Mouse (Mus musculus): ENCODE data around the gene Ank3.
"Not testable (repeated sequence)": the region's sequence is repeated elsewhere in the genome, so short reads cannot be mapped to it uniquely, and the experiment has no call there.

The Ank3 gene

DNA sequence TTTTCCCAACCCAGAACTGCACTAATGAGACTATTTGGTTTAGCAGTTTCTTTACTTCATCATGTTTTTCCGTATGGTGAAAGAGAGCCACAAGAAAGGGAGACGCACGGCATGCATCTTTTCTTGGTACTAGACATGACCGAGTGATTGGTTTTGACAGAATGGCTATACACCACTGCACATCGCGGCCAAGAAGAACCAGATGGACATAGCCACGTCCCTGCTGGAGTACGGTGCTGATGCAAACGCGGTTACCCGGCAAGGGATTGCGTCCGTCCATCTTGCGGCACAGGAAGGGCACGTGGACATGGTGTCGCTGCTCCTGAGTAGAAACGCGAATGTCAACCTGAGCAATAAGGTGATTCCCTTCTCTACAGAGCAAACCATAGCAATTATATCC is 493.6 kb downstream of the Ank3 start:
- no peak for DNase-seq (ENCODE audit: low spot score in 2 of 2)

DNA sequence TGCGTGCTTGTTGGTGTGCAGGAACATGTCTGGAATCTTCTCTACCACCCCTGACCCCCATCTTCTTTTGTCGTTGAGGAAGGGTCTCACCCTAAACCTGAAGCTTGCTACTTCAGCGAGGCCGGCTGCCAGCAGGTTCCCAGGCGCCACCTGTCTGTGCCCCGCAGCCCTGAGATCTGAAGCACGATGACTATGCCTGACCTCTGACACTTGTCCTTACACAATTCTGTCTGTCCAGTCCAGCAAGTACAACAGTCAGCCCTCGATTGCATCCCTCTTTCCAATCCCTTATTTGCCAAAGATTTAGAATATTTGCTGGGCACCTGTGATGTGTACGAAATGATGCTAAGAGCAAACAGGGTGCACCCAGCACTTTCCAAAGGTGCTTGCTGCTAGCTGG is 497.0 kb downstream of the Ank3 start:
- no peak for DNase-seq (ENCODE audit: low spot score in 2 of 2)

DNA sequence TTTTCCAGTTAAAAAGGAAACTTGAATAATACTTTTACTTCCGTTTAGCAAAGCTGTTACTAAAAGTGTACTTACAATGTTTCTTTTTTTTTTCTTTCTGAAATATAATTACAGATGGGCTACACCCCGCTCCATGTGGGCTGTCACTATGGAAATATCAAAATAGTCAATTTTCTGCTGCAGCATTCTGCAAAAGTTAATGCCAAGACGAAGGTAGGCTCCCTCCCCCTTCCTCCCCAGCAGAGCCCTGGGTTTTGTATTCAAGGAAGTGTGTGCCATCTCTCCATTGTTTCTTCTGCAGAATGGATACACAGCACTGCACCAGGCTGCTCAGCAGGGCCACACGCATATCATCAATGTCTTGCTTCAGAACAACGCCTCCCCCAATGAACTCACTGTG is 499.4 kb downstream of the Ank3 start:
- no peak for DNase-seq (ENCODE audit: low spot score in 2 of 2)

DNA sequence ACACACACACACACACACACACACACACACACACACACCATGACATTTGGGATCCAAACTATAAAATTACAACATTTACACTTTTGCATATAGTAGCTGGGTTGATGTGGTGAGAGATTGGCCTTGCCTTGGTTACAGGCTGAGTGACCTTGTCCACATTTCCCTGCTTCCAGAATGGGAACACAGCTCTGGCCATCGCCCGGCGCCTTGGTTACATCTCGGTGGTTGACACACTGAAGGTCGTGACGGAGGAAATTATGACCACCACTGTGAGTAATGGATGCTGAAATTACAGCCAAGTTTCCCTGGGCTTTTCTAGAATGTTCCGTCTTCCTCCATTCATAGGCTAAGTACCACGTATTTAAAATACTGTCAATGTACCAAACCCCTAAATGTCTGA is 500.2 kb downstream of the Ank3 start:
- no peak for DNase-seq (ENCODE audit: low spot score in 2 of 2)

DNA sequence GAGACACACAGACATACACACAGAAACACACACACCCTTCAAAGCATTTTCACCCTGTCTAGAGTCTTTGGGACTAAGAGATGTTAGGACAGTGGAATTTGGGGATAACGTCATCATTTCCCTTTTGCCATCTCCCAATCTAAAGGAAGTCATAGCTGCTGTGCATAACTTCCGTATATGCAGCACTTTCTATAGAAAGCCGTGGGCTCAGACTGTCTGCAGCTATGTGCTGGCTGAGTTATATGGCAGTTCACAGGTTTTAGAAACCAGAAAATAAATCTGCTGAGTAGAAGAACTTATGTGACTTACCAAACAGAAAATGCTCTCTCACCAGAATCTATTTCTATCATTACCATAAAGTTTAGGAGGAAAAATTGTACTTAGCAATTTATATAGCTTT is 501.2 kb downstream of the Ank3 start:
- DNase-seq (ENCODE audit: low spot score in 2 of 2), result no peak

DNA sequence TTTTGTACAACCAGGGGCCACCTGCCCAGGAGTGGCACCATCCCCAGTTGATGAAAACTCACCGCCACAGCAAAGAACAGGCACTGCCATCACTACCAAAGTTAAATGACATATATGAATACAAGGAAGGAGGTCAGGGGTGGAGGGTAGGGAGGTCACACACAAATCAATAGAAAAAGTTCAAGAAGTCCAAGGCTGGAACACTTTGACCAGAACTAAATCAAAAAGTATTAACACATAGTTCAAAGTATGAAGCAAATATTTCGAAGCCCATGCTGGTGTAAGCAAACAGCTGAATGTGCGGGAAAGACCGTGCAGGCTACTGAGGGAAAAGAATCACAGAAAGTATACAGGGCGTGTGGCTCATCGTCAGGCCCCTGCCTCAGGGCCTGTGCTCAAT is 503.5 kb downstream of the Ank3 start:
- DNase-seq (ENCODE audit: low spot score in 2 of 2), result no peak

DNA sequence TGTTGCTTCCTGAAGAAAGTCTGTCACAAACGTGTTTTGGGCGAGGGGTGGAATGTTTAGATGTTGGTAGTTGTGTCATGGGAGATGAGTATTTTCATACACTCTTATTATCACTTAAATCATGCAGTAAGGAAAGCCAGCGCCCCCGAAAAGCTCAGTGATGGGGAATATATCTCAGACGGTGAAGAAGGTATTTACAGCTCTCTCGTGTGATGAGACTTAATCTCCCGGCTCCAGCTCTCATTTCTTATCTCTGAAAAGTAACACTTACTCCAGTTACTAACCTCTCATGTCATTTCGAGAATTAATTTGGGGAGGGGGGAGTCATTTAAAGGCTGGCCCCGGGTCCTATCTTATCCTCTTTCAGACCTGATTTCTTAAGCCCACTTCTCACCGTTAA is 505.7 kb downstream of the Ank3 start:
- DNase-seq (ENCODE audit: low spot score in 2 of 2), result no peak

DNA sequence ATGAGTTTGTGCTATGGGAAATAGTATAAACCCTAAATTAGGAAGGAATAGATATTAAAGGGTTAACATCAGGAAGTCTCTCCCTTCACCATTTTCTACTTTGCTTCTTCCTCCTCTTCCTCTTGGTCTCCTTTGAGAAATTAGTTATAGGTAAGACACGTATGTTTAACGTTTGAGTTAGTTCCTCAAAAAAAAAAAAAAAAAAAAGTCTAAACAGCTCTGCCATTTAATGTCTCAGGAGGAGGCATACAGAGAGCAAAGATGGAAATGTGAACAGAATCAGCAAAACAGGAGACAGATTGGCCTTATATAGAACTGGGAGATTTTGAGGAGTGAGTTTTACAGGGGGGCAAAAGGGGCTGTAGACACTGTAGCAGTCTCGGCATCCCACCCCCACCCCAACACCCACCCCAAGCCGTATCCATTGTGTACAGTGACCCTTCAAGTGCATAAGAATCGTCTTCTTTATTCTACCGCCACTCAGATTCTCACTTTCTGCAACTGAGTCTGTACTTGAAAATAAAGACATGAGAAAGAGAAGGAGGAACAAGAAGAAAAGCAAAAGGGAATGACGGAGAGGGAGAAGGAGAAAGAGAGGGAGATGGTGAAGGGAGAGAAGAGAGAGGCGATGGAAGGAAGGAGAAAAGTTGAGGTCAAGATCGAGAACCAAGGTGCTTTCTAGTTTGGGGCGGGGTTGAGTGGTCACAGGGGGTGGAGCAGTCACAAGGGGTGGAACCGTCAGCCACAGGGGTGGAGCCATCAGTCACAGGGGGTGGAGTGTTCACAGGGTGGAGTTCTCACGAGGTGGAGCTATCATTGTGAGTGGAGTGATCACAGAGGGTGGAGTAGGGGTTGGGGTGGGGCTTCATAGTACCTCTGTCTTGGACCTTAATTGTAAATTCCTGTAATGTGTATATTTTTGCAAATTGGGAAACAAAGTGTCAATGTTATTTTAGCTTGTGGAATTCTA is 509.5 kb downstream of the Ank3 start:
- DNase-seq (ENCODE audit: low spot score in 2 of 2), result peak; percentile 7 to 27

DNA sequence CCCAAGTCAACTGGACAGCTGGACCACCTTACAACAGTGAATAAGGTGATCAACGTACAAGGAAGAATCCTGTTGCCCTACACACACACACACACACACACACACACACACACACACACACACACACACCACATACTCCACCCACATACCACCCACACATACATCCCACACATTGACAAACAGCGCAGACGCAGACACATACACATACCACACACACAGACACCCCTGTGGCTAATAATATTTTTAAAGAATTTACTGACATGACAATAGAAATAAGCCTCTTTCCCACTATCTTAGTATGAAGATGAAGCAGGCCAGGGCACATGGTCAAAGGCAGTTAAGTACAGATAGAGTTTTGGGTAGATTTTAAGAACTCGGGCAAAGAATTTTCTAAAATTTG is 511.3 kb downstream of the Ank3 start:
- no peak for DNase-seq (ENCODE audit: low spot score in 2 of 2)

DNA sequence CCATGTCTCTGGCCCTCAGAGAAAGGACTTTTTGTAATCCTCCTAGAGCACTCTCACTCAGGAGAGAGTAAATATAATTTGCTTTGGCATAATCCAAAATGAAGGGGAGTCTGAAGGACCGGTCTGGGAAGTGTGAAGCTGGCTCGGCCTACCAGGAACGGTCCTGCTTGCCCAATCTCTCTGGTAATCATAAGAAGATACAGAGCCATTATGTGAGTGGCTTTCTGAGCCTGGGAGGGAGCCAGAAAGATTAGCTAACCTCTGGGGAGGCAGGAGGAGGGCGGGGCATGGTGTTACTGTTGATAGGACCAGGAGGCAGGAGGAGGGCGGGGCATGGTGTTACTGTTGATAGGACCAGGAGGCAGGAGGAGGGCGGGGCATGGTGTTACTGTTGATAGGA is 511.7 kb downstream of the Ank3 start:
- DNase-seq (ENCODE audit: low spot score in 2 of 2), result peak; percentile 7 to 56

DNA sequence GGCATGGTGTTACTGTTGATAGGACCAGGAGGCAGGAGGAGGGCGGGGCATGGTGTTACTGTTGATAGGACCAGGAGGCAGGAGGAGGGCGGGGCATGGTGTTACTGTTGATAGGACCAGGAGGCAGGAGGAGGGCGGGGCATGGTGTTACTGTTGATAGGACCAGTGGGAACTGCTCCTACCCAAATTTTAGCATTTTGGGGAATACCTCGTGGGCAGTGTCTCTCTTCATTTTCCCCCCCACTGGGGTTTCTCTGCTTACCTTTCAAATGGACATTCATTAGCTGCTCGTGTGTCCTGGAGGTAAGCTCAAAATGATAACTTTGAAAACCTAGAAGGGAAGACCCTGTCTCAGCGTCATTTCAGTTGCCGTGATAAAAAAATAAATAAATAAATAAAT is 512.2 kb downstream of the Ank3 start:
- not testable (repeated sequence) for DNase-seq (ENCODE audit: low spot score in 2 of 2)

DNA sequence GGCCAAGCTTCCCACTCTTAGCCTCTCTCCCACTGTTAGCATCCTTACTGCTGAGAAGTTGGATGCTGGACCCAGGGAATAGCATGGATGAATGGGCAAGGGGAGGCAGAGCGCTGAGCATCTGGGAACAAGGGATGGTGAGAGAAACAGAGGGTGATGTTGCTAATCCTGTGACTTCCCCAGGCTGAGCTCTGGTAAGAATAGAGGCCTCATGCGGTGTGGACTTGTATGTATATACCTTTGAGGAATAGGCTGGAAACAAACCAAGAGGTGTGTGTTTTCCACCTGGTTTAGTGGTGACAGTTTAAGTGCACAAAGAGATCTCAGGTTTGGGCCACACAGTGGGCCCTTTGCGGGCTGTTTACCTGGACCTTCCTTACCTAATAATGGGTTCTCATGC is 517.0 kb downstream of the Ank3 start:
- DNase-seq (ENCODE audit: low spot score in 2 of 2), result no peak

DNA sequence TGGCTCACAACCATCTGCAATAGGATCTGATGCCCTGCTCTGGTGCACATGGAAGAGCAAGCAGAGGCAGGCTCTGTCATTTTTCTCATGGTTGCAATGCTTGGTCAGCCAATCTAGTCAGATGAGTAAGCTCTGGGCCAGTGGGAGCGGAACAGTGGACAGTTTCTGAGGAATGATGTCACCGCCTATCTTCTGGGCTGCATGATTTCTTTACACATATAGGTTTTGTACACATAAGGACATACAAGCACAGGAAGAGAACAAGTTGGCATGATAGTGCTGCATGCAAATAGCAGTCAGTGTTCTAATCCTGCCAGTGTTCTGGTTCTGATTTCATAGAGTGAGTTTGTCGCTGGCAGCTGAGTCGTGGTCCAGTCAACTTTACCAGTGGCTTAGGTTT is 517.6 kb downstream of the Ank3 start:
- DNase-seq (ENCODE audit: low spot score in 2 of 2), result no peak

DNA sequence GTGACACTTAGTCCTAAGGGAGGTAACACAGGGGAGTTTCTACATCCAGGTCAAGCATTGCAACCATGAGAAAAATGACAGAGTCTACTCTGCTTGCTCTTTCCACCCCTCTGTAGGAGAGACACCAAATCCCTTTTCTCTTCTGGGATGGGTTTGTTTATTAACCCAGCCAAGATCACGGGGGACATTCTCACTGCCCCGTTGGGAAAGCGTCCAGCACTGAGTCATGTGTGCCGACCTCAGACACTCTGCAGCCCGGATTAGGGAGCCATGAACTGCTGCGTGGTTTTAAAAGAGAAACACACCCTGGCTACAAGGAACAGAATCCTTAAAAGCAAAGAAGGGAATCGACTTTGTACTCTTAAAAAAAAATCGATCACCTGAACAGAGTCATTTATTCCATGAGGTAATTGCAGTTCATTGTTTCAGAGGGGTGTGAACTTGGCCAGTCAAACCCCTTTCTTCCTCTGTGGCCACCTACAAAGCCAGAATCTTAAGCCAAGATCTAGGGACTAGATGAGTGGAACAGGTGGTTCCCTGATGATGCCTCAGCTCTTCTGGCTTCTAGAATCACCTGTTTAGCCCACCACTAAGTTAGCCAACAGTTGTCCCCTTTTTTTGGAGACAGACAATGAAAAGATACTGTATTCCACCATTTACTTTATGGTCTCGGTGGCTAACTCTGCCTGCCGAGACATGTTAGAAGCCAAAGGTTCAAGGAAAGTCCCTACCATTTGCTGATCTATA is 518.3 kb downstream of the Ank3 start:
- DNase-seq (ENCODE audit: low spot score in 2 of 2), result no peak

DNA sequence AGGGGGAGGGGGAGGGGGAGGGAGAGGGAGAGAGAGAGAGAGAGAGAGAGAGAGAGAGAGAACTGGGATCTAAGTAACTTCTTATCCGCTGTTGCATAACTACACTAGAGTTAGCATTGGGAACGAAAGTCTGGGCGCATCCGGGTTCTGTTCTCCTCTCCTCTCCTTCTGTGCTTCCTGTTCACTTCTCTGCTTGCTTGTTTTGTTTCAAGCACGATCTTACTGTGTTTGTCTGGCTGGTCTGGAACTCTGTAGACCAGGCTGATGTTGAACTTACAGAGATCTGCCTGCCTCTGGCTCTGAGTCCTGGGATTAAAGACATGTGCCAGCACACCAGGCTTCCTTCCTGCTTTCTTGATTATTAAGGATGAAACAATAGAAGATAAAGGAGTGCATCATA is 519.1 kb downstream of the Ank3 start:
- no peak for DNase-seq (ENCODE audit: low spot score in 2 of 2)

DNA sequence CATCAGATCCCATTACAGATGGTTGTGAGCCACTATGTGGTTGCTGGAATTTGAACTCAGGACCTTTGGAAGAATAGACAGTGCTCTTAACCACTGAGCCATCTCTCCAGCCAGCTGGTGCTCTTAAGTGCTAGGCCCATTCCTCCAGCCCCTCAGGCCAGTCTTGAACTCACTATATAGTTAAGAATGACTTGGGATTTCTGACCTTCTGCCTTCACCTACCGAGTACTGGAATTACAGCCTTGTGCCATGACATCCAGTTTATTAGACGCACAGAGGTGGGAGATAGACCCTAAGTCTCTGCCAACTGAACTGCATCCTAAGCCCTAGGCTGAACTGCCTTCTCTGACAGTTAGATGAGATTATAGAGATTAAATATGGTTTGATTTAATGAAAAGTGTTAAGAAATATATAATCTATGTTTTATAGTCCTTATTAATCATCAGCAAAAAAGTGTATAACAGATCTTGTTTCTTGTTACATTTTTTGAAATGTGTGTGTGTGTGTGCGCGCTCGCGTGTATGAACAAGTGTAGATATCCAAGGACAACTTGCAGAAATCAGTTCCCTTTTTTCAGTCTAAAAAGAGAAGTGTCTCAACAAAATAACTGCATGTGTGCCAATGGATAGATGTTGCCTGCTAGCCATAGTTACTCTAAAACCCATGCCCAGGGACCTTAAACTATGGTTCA is 520.0 kb downstream of the Ank3 start:
- no peak for DNase-seq (ENCODE audit: low spot score in 2 of 2)

DNA sequence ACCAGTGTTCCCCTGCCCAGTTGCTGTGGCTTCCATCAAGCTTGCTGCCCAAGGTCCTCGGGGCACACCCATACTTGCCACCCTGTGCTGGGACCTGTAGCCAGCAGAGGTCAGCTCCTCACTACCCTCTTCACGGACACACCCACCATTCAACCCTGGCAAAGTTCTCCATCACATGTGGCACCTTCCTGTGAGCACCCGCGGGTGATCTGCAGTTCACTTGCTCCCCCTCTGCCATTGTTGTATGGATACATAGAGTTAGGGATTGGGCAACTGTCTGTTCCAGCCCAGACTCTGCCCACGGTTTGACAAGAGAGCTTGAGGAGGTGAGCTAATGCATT is 520.5 kb downstream of the Ank3 start:
- DNase-seq (ENCODE audit: low spot score in 2 of 2), result no peak

DNA sequence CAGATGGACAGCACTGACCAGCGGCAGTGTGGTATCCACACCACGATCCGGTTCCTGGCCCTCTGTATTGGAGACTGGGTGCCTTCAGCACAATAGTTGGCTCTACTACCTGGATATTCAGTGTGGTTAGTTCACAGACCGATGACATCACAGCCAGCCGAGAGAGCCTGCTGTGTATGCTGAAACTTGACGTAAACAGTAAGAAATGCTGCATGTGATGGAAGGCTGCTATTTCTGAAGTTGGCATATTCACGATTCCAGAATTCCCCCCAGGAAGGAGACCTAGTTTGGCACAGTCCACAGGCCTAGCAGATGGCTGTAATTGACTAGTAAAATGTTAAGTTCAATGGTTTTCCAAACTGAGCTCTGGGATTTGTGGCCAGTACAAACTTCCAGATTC is 521.2 kb downstream of the Ank3 start:
- DNase-seq (ENCODE audit: low spot score in 2 of 2), result no peak

DNA sequence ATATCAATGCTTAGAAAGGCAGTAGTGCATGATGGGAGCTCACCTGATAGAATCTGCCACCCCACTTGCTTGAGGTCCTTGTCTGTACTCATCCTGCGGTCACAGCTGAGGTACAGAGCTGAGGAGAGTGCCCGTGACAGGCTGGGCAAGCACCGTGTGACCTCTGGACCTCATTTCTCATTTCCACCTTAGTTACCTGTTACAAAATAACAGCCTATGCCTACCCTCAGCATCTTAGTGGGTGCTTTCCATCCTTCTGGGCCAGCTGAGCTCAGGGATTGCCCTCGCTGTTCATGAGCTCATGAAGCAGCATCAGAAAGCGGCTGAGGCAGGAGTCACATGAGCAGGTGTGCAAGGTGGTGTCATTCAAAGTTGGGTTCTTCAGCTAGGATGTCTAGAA is 523.5 kb downstream of the Ank3 start:
- DNase-seq (ENCODE audit: low spot score in 2 of 2), result no peak

DNA sequence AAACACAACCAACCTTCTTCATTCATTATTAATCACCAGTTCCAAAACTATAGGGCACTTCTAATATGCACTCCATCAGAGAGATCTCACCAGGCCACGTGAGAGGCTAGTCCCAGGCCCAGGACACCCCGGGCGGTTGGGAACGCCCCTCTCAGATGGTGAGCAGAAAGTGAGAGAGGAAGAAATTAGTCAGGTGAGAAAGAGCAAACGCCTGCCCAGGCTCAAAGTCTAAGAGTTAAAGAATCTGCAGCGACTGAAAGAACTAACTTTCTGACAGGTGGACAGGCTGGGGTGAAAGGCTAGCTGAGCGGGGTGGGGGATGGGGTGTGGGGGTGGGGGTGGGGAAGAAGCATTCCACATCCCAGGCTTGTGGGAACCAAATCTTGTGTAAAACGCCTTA is 525.2 kb downstream of the Ank3 start:
- DNase-seq (ENCODE audit: low spot score in 2 of 2), result no peak

DNA sequence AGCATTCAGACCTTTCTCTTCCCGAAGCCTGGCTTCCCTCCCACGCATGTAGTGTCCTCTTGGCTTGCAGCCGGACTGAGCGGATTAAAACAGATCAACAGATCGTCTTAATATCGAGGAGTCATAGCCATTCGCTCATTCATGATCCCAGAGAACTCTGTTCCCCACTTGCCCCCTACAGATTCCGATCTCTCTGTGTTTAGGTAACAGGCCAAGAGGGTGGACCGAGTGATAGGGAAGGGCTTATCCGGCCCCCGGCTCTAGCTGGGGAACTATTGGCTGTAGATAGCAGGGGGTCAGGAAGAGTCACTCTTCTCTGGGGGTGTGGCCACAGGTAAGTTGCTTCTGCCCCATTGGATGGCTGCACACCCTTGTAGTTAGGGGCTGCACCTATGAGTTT is 525.7 kb downstream of the Ank3 start:
- no peak for DNase-seq (ENCODE audit: low spot score in 2 of 2)

DNA sequence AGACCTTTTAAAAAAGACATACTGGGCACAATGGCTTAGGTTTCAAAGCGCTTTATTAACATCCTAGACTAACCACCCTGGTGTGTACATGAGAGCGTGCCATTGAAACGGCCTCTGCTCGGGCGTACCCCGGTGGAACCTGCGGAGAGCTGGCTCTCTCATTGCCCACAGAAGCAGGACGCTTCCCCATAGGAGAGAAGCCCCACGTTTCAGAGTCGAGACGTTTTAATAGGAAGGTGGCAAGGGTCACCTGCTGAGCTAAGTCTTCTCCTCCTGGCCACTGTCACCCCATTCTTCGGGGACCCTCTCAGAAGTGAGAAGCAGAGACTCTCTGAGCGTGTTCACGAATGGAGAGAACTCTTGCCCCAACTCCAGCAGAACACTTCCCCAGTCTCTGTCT is 526.3 kb downstream of the Ank3 start:
- no peak for DNase-seq (ENCODE audit: low spot score in 2 of 2)

Data from spleen, postnatal 36 days (tissue).